In genomic region chr6:4749091-4749490, GRCm38 (mm10) we compare ENCODE assay signal across 9 mouse cellular contexts. TPM values are rescaled to one million over a fixed set of nuclear protein-coding genes. Genes with fewer than 3 reads are reported as not detected.
DNase-seq lines count a peak whose midpoint lies in the region; ATAC-seq lines count a peak whose summit lies in the region.
"Had no signal": no experiment of that assay in that cellular context is flagged by ENCODE, and none has a peak within 500 bp of the region (broad histone marks: within the 10 kb centered on the region; RNA-seq: fewer than 3 reads in every experiment).

No protein-coding gene starts in this region.

- ATAC-seq in forebrain, embryonic 16.5 days: peak; percentile 92
- peak; percentile 97 for ATAC-seq in liver, embryonic 13.5 days (ENCODE audit: low read depth)

- peak overlapping the region; percentile 45 for H3K4me3 ChIP-seq in forebrain, embryonic 16.5 days (replicated peaks; ENCODE audit: low read length)
- H3K4me3 ChIP-seq in liver, embryonic 13.5 days (replicated peaks): 0 out of 2 replicates have a peak overlapping the region, but pooled peaks have one; percentile 50

- no peak overlapping the region for H3K27ac ChIP-seq in forebrain, embryonic 16.5 days (ENCODE audit: low read length)
- H3K27ac ChIP-seq in liver, embryonic 13.5 days: no peak overlapping the region

- peak; percentile 96 for DNase-seq in ES-CJ7 (ENCODE audit: low read depth, low spot score)
- DNase-seq in cerebellum, adult 8-10 months: peak; percentile 94
- peak; percentile 94 for DNase-seq in heart, postnatal 14 days
- DNase-seq in kidney, postnatal 4 days: peak; percentile 96 to 97
- peak; percentile 91 for DNase-seq in liver, embryonic 13.5 days
- DNase-seq in naive thymus-derived CD4-positive, alpha-beta T cell, adult 2 months (ENCODE audit: low read depth): peak; percentile 48
- DNase-seq in spleen, postnatal 4 days (ENCODE audit: low spot score in 2 of 2): peak; percentile 88 to 92

- H3K36me3 ChIP-seq in forebrain, embryonic 16.5 days (ENCODE audit: control insufficient read depth, insufficient read depth): no peaks in the 10 kb centered on the region
- no peaks in the 10 kb centered on the region for H3K36me3 ChIP-seq in liver, embryonic 13.5 days

- H3K9me3 ChIP-seq in forebrain, embryonic 16.5 days (ENCODE audit: control insufficient read depth, low read length): peaks cover 10% of the 10 kb centered on the region; the same call in 1 of the 2 replicates
- H3K9me3 ChIP-seq in liver, embryonic 13.5 days (replicated peaks): no peaks in the 10 kb centered on the region; the same call in 1 of the 2 replicates

- 53% methylated on average over 22 of the region's 22 CpGs for WGBS in forebrain, embryonic 16.5 days
- 60% methylated on average over 21 of the region's 22 CpGs for WGBS in liver, embryonic 13.5 days (ENCODE audit: insufficient replicate concordance)

- H3K4me1 ChIP-seq in forebrain, embryonic 16.5 days (replicated peaks; ENCODE audit: control insufficient read depth, insufficient read depth, low read length): no peaks in the 10 kb centered on the region
- H3K4me1 ChIP-seq in liver, embryonic 13.5 days (replicated peaks): peaks cover 3% of the 10 kb centered on the region; the same call in 1 of the 2 replicates

- intact Hi-C loops in heart, postnatal 14 days (cut with DNase I): loop anchor here (5.0 to 10.0 kb wide), 4 partner anchors 147 to 643 kb away; partner anchors contain the start of gene Casd1

- H3K4me2 ChIP-seq in forebrain, embryonic 16.5 days (ENCODE audit: low read length): peak overlapping the region; percentile 58
- H3K4me2 ChIP-seq in liver, embryonic 13.5 days: peak overlapping the region; percentile 60

- H3K27me3 ChIP-seq in forebrain, embryonic 16.5 days (replicated peaks; ENCODE audit: control insufficient read depth, insufficient read depth, low read length): no peaks in the 10 kb centered on the region
- peaks cover 27% of the 10 kb centered on the region for H3K27me3 ChIP-seq in liver, embryonic 13.5 days
- H3K27me3 ChIP-seq: CH12.LX had no signal

- peak overlapping the region; percentile 37; the same call in 1 of the 2 replicates for H3K9ac ChIP-seq in forebrain, embryonic 16.5 days (replicated peaks; ENCODE audit: low read depth, low read length)
- no peak overlapping the region for H3K9ac ChIP-seq in liver, embryonic 13.5 days

RNA-seq across cellular contexts. Expression of gene Peg10, which starts 2.0 kb away (rescaled TPM):
- polyA plus RNA-seq in forebrain, embryonic 16.5 days (2015; fragmentation: Nextera tagmentation; extraction: Ambion mirVana): 2.9 and 5.0 TPM in 2 replicates
- total RNA-seq in heart, postnatal 14 days (2021): 1 to 10 TPM; 1.4 to 1.5 TPM
- 2.8 and 3.5 TPM in 2 replicates for polyA plus RNA-seq in liver, embryonic 13.5 days (2015; fragmentation: Nextera tagmentation; extraction: Ambion mirVana)
- total RNA-seq: CH12.LX had no signal

RNA-seq across cellular contexts. Expression of gene Sgce, which starts 2.1 kb away (rescaled TPM):
- 53.7 and 57.1 TPM in 2 replicates for polyA plus RNA-seq in forebrain, embryonic 16.5 days (2015; fragmentation: Nextera tagmentation; extraction: Ambion mirVana)
- total RNA-seq in heart, postnatal 14 days (2021): 10 to 100 TPM; 27.8 to 29.0 TPM
- 17.3 and 20.1 TPM in 2 replicates for polyA plus RNA-seq in liver, embryonic 13.5 days (2015; fragmentation: Nextera tagmentation; extraction: Ambion mirVana)
- total RNA-seq: CH12.LX had no signal
